Mouse (Mus musculus) heart, postnatal 0 days (tissue): ENCODE measurements around the gene Zdhhc21. TPM values are rescaled to one million over a fixed set of nuclear protein-coding genes. Genes with fewer than 3 reads are reported as not detected.
A peak's percentile ranks its signal among the peaks of the same experiment; 100 is the strongest.

ENCODE experiments used
- ATAC-seq: fragments of 200-750 bp; cut with Nextera tagmentation; 2 replicates; pipeline ENCODE4 v1.8.0; 2017; ENCODE audit warnings: low read depth, moderate number of reproducible peaks, moderate library complexity; ENCODE audit not compliant: insufficient read depth
- DNase-seq: peaks from one replicate; pipeline ENCODE4 v3.0.0-alpha.2; 2016; ENCODE audit warnings: low spot score
- H3K27ac ChIP-seq: fragments of 300-500 bp; sonication (generic); 2 replicates; pipeline ENCODE4 v1.5.1; 2014; ENCODE audit warnings: low read depth, mild to moderate bottlenecking
- H3K27me3 ChIP-seq: fragments of 300-500 bp; sonication (generic); 2 replicates; pipeline ENCODE4 v1.6.1; 2014; ENCODE audit warnings: low read length, mixed read lengths; ENCODE audit not compliant: control insufficient read depth, insufficient read depth
- H3K36me3 ChIP-seq: fragments of 300-500 bp; sonication (generic); replicated peaks from 2 replicates; pipeline ENCODE4 v1.6.1; 2014; ENCODE audit warnings: low read length, mixed read lengths; ENCODE audit not compliant: control insufficient read depth, insufficient read depth
- H3K4me1 ChIP-seq: fragments of 300-500 bp; sonication (generic); 2 replicates; pipeline ENCODE4 v1.6.1; 2014; ENCODE audit warnings: antibody characterized with exemption; ENCODE audit not compliant: control insufficient read depth, insufficient read depth
- H3K4me2 ChIP-seq: fragments of 300-500 bp; sonication (generic); 2 replicates; pipeline ENCODE4 v1.6.1; 2014; ENCODE audit warnings: low read depth, mild to moderate bottlenecking, low read length, moderate library complexity
- H3K4me3 ChIP-seq: fragments of 300-500 bp; sonication (generic); 2 replicates; pipeline ENCODE4 v1.5.1; 2014; ENCODE audit warnings: low read depth, low read length
- H3K9ac ChIP-seq: fragments of 300-500 bp; sonication (generic); replicated peaks from 2 replicates; pipeline ENCODE4 v1.6.1; 2014; ENCODE audit warnings: low read depth, low read length, mixed read lengths
- H3K9me3 ChIP-seq: fragments of 300-500 bp; sonication (generic); replicated peaks from 2 replicates; pipeline ENCODE4 v1.6.1; 2016; ENCODE audit warnings: low read length; ENCODE audit not compliant: control insufficient read depth
- CTCF ChIP-seq: IDR thresholded peaks from 2 replicates; pipeline ENCODE4 v1.5.1; 2016; ENCODE audit warnings: antibody characterized with exemption, control low read depth, low read depth
- EP300 ChIP-seq: IDR thresholded peaks from 2 replicates; pipeline ENCODE4 v1.6.1; 2016; ENCODE audit warnings: antibody characterized with exemption, low read depth
- WGBS: fragments of 180-500 bp; shearing (Covaris S2); extraction: QIAGEN DNeasy Blood & Tissue Kit; methylation state at CpG from one replicate; pipeline ENCODE4 v1.1.7; 2014; 5-methylcytosine and 5-hydroxymethylcytosine counted together
- polyA plus RNA-seq: library from polyadenylated mRNA; unstranded; fragments of >200 nt; fragmentation: Nextera tagmentation; extraction: Ambion mirVana; gene quantifications from 2 replicates; pipeline ENCODE4 v1.2.1, GENCODE M21; 2015
- total RNA-seq: library from RNA; depleted of rRNA; stranded (reverse); fragments of >200 nt; gene quantifications from 2 replicates; pipeline ENCODE4 v1.2.3, GENCODE M21; 2014; ENCODE audit warnings: low replicate concordance

Zdhhc21 gene
- total and polyA plus RNA-seq, 2 experiments from 2014 or later, result 5.4 to 32.1 TPM

DNA sequence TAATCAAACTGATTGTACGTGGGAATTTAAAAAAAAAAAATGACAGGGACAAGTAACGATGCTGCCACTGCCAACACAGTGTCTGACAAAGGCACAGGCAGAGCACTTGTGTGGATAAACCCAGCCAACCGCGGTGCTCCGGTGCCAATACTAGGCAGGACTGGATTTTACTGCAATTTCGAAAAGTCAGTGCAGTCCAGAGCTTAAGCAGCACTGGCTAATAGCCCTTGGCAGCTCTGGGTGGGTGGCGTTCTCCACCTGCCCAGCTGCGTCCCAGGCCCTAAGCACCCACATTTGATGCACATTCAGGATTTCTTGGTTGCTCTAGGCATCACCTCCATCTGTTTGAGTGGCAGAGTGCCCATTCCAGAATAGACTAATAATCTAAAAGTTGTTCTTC lies 3.6 kb upstream of the Zdhhc21 start:
- Histone ChIP-seq H3K36me3 (no peaks in the 10 kb centered on the region), H3K27me3 (no peaks in the 10 kb centered on the region), H3K4me3 (no peak overlapping the region), H3K4me2 (no peak overlapping the region), H3K9ac (no peak overlapping the region), H3K9me3 (no peaks in the 10 kb centered on the region), H3K4me1 (peaks cover 7% of the 10 kb centered on the region; the same call in 1 of the 2 replicates), H3K27ac (no peak overlapping the region)
- WGBS, result 88% methylated on average over 8 of the region's 8 CpGs
- TF ChIP-seq CTCF (no peak), EP300 (no peak)
- DNase-seq, result no peak
- ATAC-seq, result no peak

- H3K27ac ChIP-seq, result no peak overlapping the region
- 87% methylated on average over 2 of the region's 2 CpGs for WGBS
- ATAC-seq, result no peak
- no peaks in the 10 kb centered on the region for H3K9me3 ChIP-seq
- H3K27me3 ChIP-seq, result no peaks in the 10 kb centered on the region
- no peak for DNase-seq
- H3K4me1 ChIP-seq, result peaks cover 8% of the 10 kb centered on the region; the same call in 1 of the 2 replicates
- H3K4me2 ChIP-seq, result no peak overlapping the region
- no peak overlapping the region for H3K9ac ChIP-seq
- no peak overlapping the region for H3K4me3 ChIP-seq
- no peaks in the 10 kb centered on the region for H3K36me3 ChIP-seq
- TF ChIP-seq EP300 (no peak), CTCF (no peak)
Observed at GRCm38 (mm10) chr4:82861451-82861850, 1.7 kb upstream of the Zdhhc21 start.

DNA sequence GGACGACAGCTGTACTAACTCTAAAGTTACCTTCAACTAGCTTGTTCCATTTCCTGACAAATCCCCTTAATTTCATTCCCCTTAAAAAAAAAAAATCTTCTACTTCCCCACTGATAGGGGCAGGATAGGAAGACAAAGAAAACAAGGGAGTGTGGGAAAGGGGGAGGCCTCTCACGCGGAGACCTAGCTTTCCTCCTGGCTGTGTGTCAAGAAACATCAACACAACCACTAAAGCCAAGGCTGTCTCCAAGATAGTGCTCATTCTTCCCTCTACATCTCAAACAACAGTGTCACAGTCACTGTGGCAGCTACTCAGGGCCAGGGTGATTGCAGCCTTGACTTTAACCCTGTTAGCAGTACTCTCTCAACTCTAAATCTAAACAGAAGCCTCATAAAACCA lies 808 bp upstream of the Zdhhc21 start:
- no peaks in the 10 kb centered on the region for H3K9me3 ChIP-seq
- ATAC-seq (no peak), DNase-seq (no peak)
- no peak overlapping the region for H3K4me2 ChIP-seq
- no peak overlapping the region for H3K9ac ChIP-seq
- H3K4me1 ChIP-seq, result peaks cover 8% of the 10 kb centered on the region; the same call in 1 of the 2 replicates
- 0 out of 2 replicates have a peak overlapping the region, but pooled peaks have one; percentile 15 for H3K27ac ChIP-seq
- 30% methylated on average over 3 of the region's 3 CpGs for WGBS
- H3K36me3 ChIP-seq, result no peaks in the 10 kb centered on the region
- H3K4me3 ChIP-seq, result no peak overlapping the region
- no peak for TF ChIP-seq CTCF
- TF ChIP-seq EP300, result no peak
- no peaks in the 10 kb centered on the region for H3K27me3 ChIP-seq

GRCm38 (mm10) chr4:82858431-82859010 lies 1.2 kb downstream of the Zdhhc21 start:
- 29% methylated on average over 4 of the region's 4 CpGs for WGBS
- Histone ChIP-seq H3K4me2 (peak overlapping the region; percentile 92), H3K9ac (peak overlapping the region; percentile 96), H3K9me3 (no peaks in the 10 kb centered on the region), H3K4me3 (peak overlapping the region; percentile 96), H3K27me3 (no peaks in the 10 kb centered on the region), H3K4me1 (peaks cover 8% of the 10 kb centered on the region; the same call in 1 of the 2 replicates), H3K27ac (peak overlapping the region; percentile 70; the same call in 1 of the 2 replicates), H3K36me3 (no peaks in the 10 kb centered on the region)
- TF ChIP-seq CTCF (no peak), EP300 (no peak)
- DNase-seq (no peak), ATAC-seq (no peak)

DNA sequence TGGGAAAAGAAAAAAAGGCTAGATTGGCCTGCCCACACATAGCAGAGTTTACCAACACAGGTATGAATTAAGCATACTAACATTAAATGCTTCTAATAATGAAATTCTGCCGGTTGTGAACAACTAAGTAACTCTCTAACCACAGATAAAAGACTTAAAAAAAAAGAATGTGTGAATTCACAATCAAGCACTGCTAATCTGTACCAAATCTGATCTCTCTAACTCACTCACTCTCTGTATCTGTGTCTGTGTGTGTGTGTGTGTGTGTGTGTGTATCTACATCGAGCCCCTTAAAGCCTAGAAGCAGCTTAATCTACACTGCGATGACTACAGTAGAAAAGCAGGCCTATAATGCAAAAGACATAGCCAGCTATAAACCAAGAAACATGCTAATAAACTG lies 2.8 kb downstream of the Zdhhc21 start:
- H3K4me3 ChIP-seq, result no peak overlapping the region
- WGBS, result 74% methylated on average over 3 of the region's 3 CpGs
- H3K27ac ChIP-seq, result no peak overlapping the region
- H3K36me3 ChIP-seq, result no peaks in the 10 kb centered on the region
- H3K4me1 ChIP-seq, result peaks cover 8% of the 10 kb centered on the region; the same call in 1 of the 2 replicates
- no peaks in the 10 kb centered on the region for H3K27me3 ChIP-seq
- H3K9me3 ChIP-seq, result no peaks in the 10 kb centered on the region
- H3K9ac ChIP-seq, result no peak overlapping the region
- TF ChIP-seq CTCF (no peak), EP300 (no peak)
- H3K4me2 ChIP-seq, result no peak overlapping the region
- DNase-seq, result no peak
- no peak for ATAC-seq

GRCm38 (mm10) chr4:82853809-82854208 lies 5.9 kb downstream of the Zdhhc21 start:
- TF ChIP-seq CTCF (no peak), EP300 (no peak)
- 83% methylated on average over 2 of the region's 2 CpGs for whole genome bisulfite sequencing
- Histone ChIP-seq H3K36me3 (no peaks in the 10 kb centered on the region), H3K27ac (no peak overlapping the region), H3K9me3 (no peaks in the 10 kb centered on the region), H3K27me3 (no peaks in the 10 kb centered on the region), H3K4me1 (peaks cover 9% of the 10 kb centered on the region; the same call in 1 of the 2 replicates), H3K4me2 (no peak overlapping the region), H3K9ac (no peak overlapping the region), H3K4me3 (no peak overlapping the region)
- DNase-seq, result no peak
- no peak for ATAC-seq
